Mouse (Mus musculus): ENCODE results near the gene 6030452D12Rik. TPM values are rescaled to one million over a fixed set of nuclear protein-coding genes. Genes with fewer than 3 reads are reported as not detected.

6030452D12Rik gene
- polyA plus RNA-seq, 1 experiment from 2014 or later: not detected

DNA sequence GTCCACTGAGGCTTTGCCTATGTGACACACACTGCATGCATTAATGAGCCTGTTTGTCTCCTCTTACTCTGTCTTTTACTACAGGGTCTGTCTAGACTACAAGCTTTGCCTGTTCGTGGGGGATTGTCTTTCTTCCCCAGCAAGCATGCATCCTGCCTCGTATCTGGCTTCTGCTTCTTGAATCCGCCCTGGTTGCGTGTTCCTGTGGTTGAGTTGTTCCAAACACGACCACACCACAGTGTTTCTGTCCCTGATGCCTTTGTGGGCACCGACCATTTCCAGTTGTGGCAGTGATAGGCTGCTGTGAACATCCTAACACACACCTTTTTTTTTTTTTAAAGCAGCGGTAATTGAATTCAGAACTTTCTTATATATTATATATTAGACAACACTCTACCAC, 33.4 kb downstream of the 6030452D12Rik start:
- no peak overlapping the region for H3K4me3 ChIP-seq (ENCODE audit: control insufficient read depth in 1 of 2, insufficient read depth in 1 of 2, low read depth in 1 of 2, low read length in 2 of 2)
- no peaks in the 10 kb centered on the region for H3K27me3 ChIP-seq (ENCODE audit: control insufficient read depth, insufficient read depth, low read length)
- no peak overlapping the region for H3K4me2 ChIP-seq (ENCODE audit: low read length)
- 79% methylated on average over 7 of the region's 7 CpGs for WGBS
- no peak overlapping the region for H3K27ac ChIP-seq (replicated peaks in 1 of 2; ENCODE audit: control insufficient read depth in 1 of 2, insufficient read depth in 1 of 2, low read depth in 2 of 2, low read length in 2 of 2)
- no peak overlapping the region for H3K9ac ChIP-seq (ENCODE audit: low read length)
- H3K36me3 ChIP-seq (ENCODE audit: control insufficient read depth, insufficient read depth, low read length): peaks cover 41% of the 10 kb centered on the region
- H3K9me3 ChIP-seq (ENCODE audit: control insufficient read depth, low read length): peaks cover 4% of the 10 kb centered on the region
- peaks cover 11 to 30% of the 10 kb centered on the region in 2 experiments for H3K4me1 ChIP-seq (ENCODE audit: control insufficient read depth in 2 of 2, insufficient read depth in 2 of 2, low read length in 2 of 2)
- no peak for ATAC-seq (ENCODE audit: insufficient number of reproducible peaks, insufficient read depth, low FRiP score, low read depth)

DNA sequence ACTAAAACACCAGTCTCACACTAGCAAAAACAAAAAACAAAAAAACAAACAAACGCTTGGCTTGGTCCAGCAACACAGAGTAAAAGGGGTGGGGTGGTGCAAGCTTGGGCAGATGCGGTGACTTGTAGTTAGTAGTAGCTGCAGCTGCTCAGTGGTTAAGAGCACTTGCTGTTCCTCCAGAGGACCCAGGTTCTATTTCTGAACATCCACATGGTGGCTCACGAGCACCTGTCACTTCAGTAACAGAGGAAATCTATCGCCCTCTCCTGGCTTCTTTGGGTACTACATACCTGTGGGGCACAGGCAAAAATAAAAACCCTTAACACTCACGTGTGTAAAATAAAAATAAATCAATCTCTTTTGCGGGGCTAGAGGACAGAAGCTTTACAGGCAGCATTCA, 34.1 kb downstream of the 6030452D12Rik start:
- Histone ChIP-seq H3K4me1 (ENCODE audit: control insufficient read depth in 2 of 2, insufficient read depth in 2 of 2, low read length in 2 of 2) (peaks cover 6 to 23% of the 10 kb centered on the region in 2 experiments; a peak in 3 of 4 replicates), H3K4me2 (ENCODE audit: low read length) (no peak overlapping the region), H3K4me3 (ENCODE audit: control insufficient read depth in 1 of 2, insufficient read depth in 1 of 2, low read depth in 1 of 2, low read length in 2 of 2) (no peak overlapping the region), H3K9ac (ENCODE audit: low read length) (no peak overlapping the region), H3K36me3 (ENCODE audit: control insufficient read depth, insufficient read depth, low read length) (peaks cover 48% of the 10 kb centered on the region), H3K9me3 (ENCODE audit: control insufficient read depth, low read length) (peaks cover 4% of the 10 kb centered on the region), H3K27me3 (ENCODE audit: control insufficient read depth, insufficient read depth, low read length) (no peaks in the 10 kb centered on the region), H3K27ac (replicated peaks in 1 of 2; ENCODE audit: control insufficient read depth in 1 of 2, insufficient read depth in 1 of 2, low read depth in 2 of 2, low read length in 2 of 2) (no peak overlapping the region)
- ATAC-seq (ENCODE audit: insufficient number of reproducible peaks, insufficient read depth, low FRiP score, low read depth): no peak
- WGBS: 43% methylated on average over 6 of the region's 6 CpGs

DNA sequence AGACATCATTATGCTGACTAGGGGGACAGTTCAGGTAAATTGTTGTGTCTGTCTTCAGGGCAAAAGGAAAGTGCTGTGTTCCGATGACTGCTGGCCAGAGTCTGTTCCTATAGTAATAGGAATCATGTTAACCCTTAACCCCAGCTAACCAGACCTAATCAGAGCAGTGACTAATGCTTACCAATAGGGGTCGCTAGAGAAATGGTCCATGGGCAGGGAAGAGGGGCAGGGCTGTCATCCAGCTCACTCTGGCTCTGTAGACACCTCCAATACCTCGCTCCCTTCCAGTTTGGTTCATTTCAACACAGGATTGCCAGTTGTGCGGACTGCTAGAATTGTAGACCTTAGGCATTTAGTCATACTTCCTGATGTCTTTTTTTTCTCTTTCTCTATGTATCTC, 35.1 kb downstream of the 6030452D12Rik start:
- no peak for ATAC-seq (ENCODE audit: insufficient number of reproducible peaks, insufficient read depth, low FRiP score, low read depth)
- H3K9ac ChIP-seq (ENCODE audit: low read length): no peak overlapping the region

DNA sequence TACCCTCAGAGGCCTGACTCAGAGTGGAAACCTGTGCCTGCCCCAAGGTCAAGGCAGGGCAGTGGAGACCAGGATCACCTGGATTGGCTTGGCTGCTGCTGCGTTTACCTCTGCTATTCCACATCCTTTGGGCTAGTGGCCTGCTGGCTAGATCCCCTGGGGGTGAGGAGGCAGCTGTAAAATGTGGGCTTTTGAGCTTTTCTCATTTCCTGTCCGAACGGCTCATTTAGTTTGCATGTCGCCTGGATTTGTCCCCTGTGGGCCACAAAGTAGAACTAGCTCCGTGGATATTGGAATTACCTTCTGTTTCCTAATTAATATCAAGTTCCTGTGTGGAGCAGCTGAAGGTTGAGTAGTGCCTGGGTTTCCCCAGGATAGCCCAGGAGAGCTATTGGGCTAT, 38.9 kb downstream of the 6030452D12Rik start:
- peaks cover 2 to 3% of the 10 kb centered on the region in 2 experiments; a peak in 2 of 4 replicates for H3K4me1 ChIP-seq (ENCODE audit: control insufficient read depth in 2 of 2, insufficient read depth in 2 of 2, low read length in 2 of 2)
- WGBS: 69% methylated on average over 5 of the region's 5 CpGs
- no peaks in the 10 kb centered on the region for H3K27me3 ChIP-seq (ENCODE audit: control insufficient read depth, insufficient read depth, low read length)
- no peak overlapping the region for H3K27ac ChIP-seq (replicated peaks in 1 of 2; ENCODE audit: control insufficient read depth in 1 of 2, insufficient read depth in 1 of 2, low read depth in 2 of 2, low read length in 2 of 2)
- H3K9me3 ChIP-seq (ENCODE audit: control insufficient read depth, low read length): no peaks in the 10 kb centered on the region
- no peak overlapping the region for H3K4me2 ChIP-seq (ENCODE audit: low read length)
- peaks cover 85% of the 10 kb centered on the region for H3K36me3 ChIP-seq (ENCODE audit: control insufficient read depth, insufficient read depth, low read length)
- no peak overlapping the region for H3K9ac ChIP-seq (ENCODE audit: low read length)
- no peak for ATAC-seq (ENCODE audit: insufficient number of reproducible peaks, insufficient read depth, low FRiP score, low read depth)
- no peak overlapping the region for H3K4me3 ChIP-seq (ENCODE audit: control insufficient read depth in 1 of 2, insufficient read depth in 1 of 2, low read depth in 1 of 2, low read length in 2 of 2)

More for the DNA sequence above, 35.1 kb downstream of the 6030452D12Rik start:
- Histone ChIP-seq H3K4me2 (ENCODE audit: low read length) (no peak overlapping the region), H3K9me3 (ENCODE audit: control insufficient read depth, low read length) (peaks cover 3% of the 10 kb centered on the region), H3K36me3 (ENCODE audit: control insufficient read depth, insufficient read depth, low read length) (peaks cover 51% of the 10 kb centered on the region), H3K27ac (replicated peaks in 1 of 2; ENCODE audit: control insufficient read depth in 1 of 2, insufficient read depth in 1 of 2, low read depth in 2 of 2, low read length in 2 of 2) (no peak overlapping the region), H3K27me3 (ENCODE audit: control insufficient read depth, insufficient read depth, low read length) (no peaks in the 10 kb centered on the region), H3K4me3 (ENCODE audit: control insufficient read depth in 1 of 2, insufficient read depth in 1 of 2, low read depth in 1 of 2, low read length in 2 of 2) (no peak overlapping the region), H3K4me1 (ENCODE audit: control insufficient read depth in 2 of 2, insufficient read depth in 2 of 2, low read length in 2 of 2) (peaks cover 6 to 16% of the 10 kb centered on the region in 2 experiments; a peak in 3 of 4 replicates)
- WGBS: 72% methylated on average over 4 of the region's 4 CpGs

DNA sequence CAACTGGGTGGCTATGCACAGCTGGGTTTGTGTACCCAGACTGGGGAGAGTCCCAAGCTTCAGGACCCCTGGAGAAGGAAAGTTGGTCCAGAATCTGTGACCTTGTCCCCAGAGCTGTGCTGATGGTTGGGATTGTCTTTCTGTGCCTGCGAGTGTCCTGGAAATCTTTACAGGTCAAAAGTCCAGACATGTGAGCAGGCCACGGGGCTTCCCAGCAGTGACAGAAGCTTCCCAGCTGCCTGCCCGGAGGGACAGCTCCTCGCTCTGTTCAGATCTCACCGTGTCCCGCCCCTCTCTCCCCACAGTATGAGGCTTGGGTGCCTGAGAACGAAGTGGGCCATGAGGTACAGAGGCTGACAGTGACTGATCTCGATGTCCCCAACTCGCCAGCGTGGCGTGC, 40.7 kb downstream of the 6030452D12Rik start:
- Histone ChIP-seq H3K4me3 (ENCODE audit: control insufficient read depth in 1 of 2, insufficient read depth in 1 of 2, low read depth in 1 of 2, low read length in 2 of 2) (no peak overlapping the region), H3K9ac (ENCODE audit: low read length) (no peak overlapping the region), H3K4me1 (ENCODE audit: control insufficient read depth in 2 of 2, insufficient read depth in 2 of 2, low read length in 2 of 2) (no peaks in the 10 kb centered on the region), H3K27ac (replicated peaks in 1 of 2; ENCODE audit: control insufficient read depth in 1 of 2, insufficient read depth in 1 of 2, low read depth in 2 of 2, low read length in 2 of 2) (no peak overlapping the region), H3K27me3 (ENCODE audit: control insufficient read depth, insufficient read depth, low read length) (no peaks in the 10 kb centered on the region), H3K4me2 (ENCODE audit: low read length) (no peak overlapping the region), H3K36me3 (ENCODE audit: control insufficient read depth, insufficient read depth, low read length) (peaks cover 96% of the 10 kb centered on the region), H3K9me3 (ENCODE audit: control insufficient read depth, low read length) (no peaks in the 10 kb centered on the region)
- no peak for ATAC-seq (ENCODE audit: insufficient number of reproducible peaks, insufficient read depth, low FRiP score, low read depth)
- WGBS: 72% methylated on average over 11 of the region's 11 CpGs

DNA sequence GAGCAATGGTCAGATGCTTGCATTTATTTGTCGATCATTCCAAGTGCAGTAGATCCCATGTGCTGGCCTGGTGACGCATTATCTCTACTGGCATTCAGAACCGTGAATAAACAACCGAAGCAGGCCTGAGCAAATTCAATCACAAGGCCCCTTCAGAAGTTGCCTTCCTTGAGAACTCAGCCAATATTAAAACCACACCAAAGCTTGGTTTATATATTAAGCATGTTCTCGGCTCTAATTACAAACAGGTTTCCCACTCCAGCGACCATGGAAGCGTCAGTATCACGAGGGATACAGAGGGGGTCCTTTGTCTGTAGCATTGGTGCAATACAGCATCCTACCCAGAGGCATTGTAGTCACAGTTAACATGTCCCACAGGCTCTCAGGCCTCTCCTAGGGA, 42.7 kb downstream of the 6030452D12Rik start:
- Histone ChIP-seq H3K9ac (ENCODE audit: low read length) (no peak overlapping the region), H3K36me3 (ENCODE audit: control insufficient read depth, insufficient read depth, low read length) (peaks cover 98% of the 10 kb centered on the region), H3K27ac (replicated peaks in 1 of 2; ENCODE audit: control insufficient read depth in 1 of 2, insufficient read depth in 1 of 2, low read depth in 2 of 2, low read length in 2 of 2) (no peak overlapping the region), H3K4me3 (ENCODE audit: control insufficient read depth in 1 of 2, insufficient read depth in 1 of 2, low read depth in 1 of 2, low read length in 2 of 2) (no peak overlapping the region), H3K4me2 (ENCODE audit: low read length) (no peak overlapping the region), H3K27me3 (ENCODE audit: control insufficient read depth, insufficient read depth, low read length) (no peaks in the 10 kb centered on the region), H3K9me3 (ENCODE audit: control insufficient read depth, low read length) (no peaks in the 10 kb centered on the region), H3K4me1 (ENCODE audit: control insufficient read depth in 2 of 2, insufficient read depth in 2 of 2, low read length in 2 of 2) (no peaks in the 10 kb centered on the region)
- no peak for ATAC-seq (ENCODE audit: insufficient number of reproducible peaks, insufficient read depth, low FRiP score, low read depth)
- 85% methylated on average over 8 of the region's 8 CpGs for WGBS

DNA sequence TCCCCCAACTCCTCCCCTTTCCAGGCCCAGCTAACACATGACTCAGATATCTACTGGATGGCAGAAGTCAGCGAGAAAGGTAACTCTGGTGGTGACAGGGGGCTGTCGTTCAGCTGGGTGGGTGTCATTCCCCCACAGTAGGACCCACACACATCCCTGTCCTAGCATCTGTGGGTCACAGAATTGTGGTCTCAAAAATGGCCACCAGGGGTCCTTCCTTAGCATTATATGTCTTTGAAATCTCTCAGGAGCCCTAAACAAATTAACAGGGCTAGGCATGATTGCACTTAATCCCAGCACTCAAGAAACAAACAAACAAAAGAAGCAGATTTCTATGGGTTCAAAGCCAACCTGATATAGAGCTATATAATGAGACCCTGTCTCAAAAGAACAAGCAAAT, 44.8 kb downstream of the 6030452D12Rik start:
- no peak overlapping the region for H3K4me3 ChIP-seq (ENCODE audit: control insufficient read depth in 1 of 2, insufficient read depth in 1 of 2, low read depth in 1 of 2, low read length in 2 of 2)
- H3K9me3 ChIP-seq (ENCODE audit: control insufficient read depth, low read length): no peaks in the 10 kb centered on the region
- H3K4me1 ChIP-seq (ENCODE audit: control insufficient read depth in 2 of 2, insufficient read depth in 2 of 2, low read length in 2 of 2): no peaks in the 10 kb centered on the region
- ATAC-seq (ENCODE audit: insufficient number of reproducible peaks, insufficient read depth, low FRiP score, low read depth): no peak
- H3K36me3 ChIP-seq (ENCODE audit: control insufficient read depth, insufficient read depth, low read length): peaks cover 95% of the 10 kb centered on the region
- H3K27me3 ChIP-seq (ENCODE audit: control insufficient read depth, insufficient read depth, low read length): no peaks in the 10 kb centered on the region
- no peak overlapping the region for H3K4me2 ChIP-seq (ENCODE audit: low read length)
- no peak overlapping the region for H3K27ac ChIP-seq (replicated peaks in 1 of 2; ENCODE audit: control insufficient read depth in 1 of 2, insufficient read depth in 1 of 2, low read depth in 2 of 2, low read length in 2 of 2)
- 58% methylated on average over 2 of the region's 2 CpGs for WGBS
- H3K9ac ChIP-seq (ENCODE audit: low read length): no peak overlapping the region

DNA sequence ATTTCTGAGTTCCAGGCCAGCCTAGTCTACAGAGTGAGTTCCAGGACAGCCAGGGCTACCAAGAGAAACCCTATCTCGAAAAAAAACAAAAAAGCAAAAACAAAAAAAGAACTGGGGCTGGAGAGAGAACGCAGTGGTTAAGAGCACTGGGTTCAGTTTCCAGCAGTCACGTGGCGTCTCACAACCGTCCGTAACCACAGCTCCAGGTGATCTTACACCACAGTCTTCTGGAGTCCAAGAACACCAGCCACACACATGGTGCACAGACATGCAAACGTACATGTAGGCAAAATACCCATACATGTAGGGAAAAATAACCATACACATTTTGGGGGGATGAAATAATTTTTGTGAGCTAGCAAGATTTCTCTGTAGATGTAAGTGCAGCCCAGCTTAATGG, 46.4 kb downstream of the 6030452D12Rik start:
- no peaks in the 10 kb centered on the region for H3K4me1 ChIP-seq (ENCODE audit: control insufficient read depth in 2 of 2, insufficient read depth in 2 of 2, low read length in 2 of 2)
- ATAC-seq (ENCODE audit: insufficient number of reproducible peaks, insufficient read depth, low FRiP score, low read depth): no peak
- H3K27ac ChIP-seq (replicated peaks in 1 of 2; ENCODE audit: control insufficient read depth in 1 of 2, insufficient read depth in 1 of 2, low read depth in 2 of 2, low read length in 2 of 2): no peak overlapping the region
- H3K4me2 ChIP-seq (ENCODE audit: low read length): no peak overlapping the region
- no peak overlapping the region for H3K9ac ChIP-seq (ENCODE audit: low read length)
- no peaks in the 10 kb centered on the region for H3K27me3 ChIP-seq (ENCODE audit: control insufficient read depth, insufficient read depth, low read length)
- no peak overlapping the region for H3K4me3 ChIP-seq (ENCODE audit: control insufficient read depth in 1 of 2, insufficient read depth in 1 of 2, low read depth in 1 of 2, low read length in 2 of 2)
- WGBS: 86% methylated on average over 7 of the region's 7 CpGs
- no peaks in the 10 kb centered on the region for H3K9me3 ChIP-seq (ENCODE audit: control insufficient read depth, low read length)
- H3K36me3 ChIP-seq (ENCODE audit: control insufficient read depth, insufficient read depth, low read length): peaks cover 93% of the 10 kb centered on the region

Data from heart, embryonic 14.5 days (tissue).